Mouse (Mus musculus) gastrocnemius, adult 2 months (tissue): Measurements from ENCODE around the gene Bcar1. TPM values are rescaled to one million over a fixed set of nuclear protein-coding genes. Genes with fewer than 3 reads are reported as not detected.

Experiments used
- DNase-seq: peaks from one replicate; pipeline ENCODE4 v3.0.0; 2022
- H3K27ac ChIP-seq: fragments of 200-600 bp; 2 replicates; pipeline ENCODE4 v1.8.1; 2022; ENCODE audit warnings: mild to moderate bottlenecking
- H3K4me3 ChIP-seq: fragments of 200-600 bp; 2 replicates; pipeline ENCODE4 v1.8.1; 2022; ENCODE audit warnings: mild to moderate bottlenecking, moderate library complexity
- CTCF ChIP-seq: fragments of 200-600 bp; IDR thresholded peaks from 2 replicates; pipeline ENCODE4 v1.8.1; 2022; ENCODE audit warnings: antibody characterized with exemption, mild to moderate bottlenecking, moderate library complexity
- intact Hi-C: fragments of 180-260 bp; cut with DNase I; formaldehyde crosslinking; loops from one replicate; pipeline ENCODE4 v1.15.1; 2025
- total RNA-seq, 2 experiments: library from RNA; stranded (reverse); gene quantifications; 2 replicates each; pipeline ENCODE4 v1.2.3; 2021

Gene Bcar1
- total RNA-seq, 2 experiments from 2014 or later = 10.8 to 12.6 TPM

DNA sequence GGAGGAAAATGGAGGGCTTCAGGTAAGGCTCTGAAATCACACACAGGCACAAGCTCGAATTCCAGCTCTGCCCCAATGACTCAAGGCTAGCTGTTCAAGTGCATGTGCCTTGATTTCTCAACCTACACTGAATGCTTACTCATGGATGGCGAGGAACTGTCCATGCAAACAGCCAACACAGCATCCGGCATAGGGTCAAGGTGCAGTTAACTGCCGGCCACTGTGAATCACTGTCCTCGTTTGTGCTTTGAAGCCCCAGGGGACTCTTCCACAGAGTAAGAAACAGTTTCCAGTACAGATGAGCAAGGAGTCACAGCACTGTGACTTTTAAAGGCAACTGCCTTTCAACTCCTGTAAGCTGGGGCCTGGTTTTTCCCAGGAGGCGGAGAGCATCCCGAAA, 36.1 kb upstream of the Bcar1 start:
- no peak for TF ChIP-seq CTCF
- no peak for DNase-seq

DNA sequence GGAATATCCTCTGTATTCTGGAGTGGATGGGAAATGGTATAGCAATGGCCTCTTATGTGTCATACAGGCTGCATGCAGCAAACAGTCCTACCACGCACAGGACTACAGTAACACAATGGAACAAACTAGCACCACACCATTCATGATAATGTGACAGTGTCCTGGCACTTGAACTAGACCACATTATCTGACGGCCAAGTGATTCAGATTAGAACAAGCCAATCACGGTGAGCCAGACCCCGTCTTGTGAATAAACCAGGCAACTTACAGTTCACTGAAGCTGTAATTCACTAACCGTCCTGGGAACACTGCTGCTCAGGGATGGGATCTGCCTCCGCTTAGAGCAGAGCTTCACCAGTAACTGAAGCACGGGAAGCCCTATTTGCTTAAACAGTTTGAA, 35.2 kb upstream of the Bcar1 start:
- Histone ChIP-seq H3K4me3 (no peak overlapping the region), H3K27ac (no peak overlapping the region)
- no peak for DNase-seq
- intact Hi-C loops = no loop called here
- TF ChIP-seq CTCF = no peak

More for the DNA sequence above, 36.1 kb upstream of the Bcar1 start:
- Histone ChIP-seq H3K4me3 (no peak overlapping the region), H3K27ac (no peak overlapping the region; the same call in 1 of the 2 replicates)
- intact Hi-C loops = no loop called here

- no peak for TF ChIP-seq CTCF
- DNase-seq = no peak
- Histone ChIP-seq H3K27ac (no peak overlapping the region), H3K4me3 (no peak overlapping the region)
- intact Hi-C loops = no loop called here
Observed at GRCm38 (mm10) chr8:111776492-111776891, 32.9 kb upstream of the Bcar1 start.

DNA sequence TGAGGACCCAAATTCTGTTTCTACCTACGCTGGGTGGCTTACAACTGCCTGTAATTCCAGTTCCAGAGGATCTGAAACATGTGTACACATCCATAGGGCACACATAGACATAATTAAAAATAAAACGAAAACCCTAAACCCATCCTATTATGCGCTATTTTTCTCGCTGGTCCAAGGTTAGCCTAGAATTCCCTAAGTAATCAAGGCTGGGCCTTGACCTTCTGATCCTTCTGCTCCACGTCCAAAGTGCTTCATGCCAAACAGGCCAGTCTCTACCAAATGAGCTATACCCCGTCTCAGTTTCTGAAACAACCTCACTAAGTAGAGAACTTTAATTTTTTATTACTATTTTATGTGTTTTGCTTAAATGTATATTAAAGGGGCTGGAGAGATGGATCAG, 32.2 kb upstream of the Bcar1 start:
- intact Hi-C loops = no loop called here
- no peak for TF ChIP-seq CTCF

GRCm38 (mm10) chr8:111773476-111773875, 29.9 kb upstream of the Bcar1 start:
- Histone ChIP-seq H3K27ac (no peak overlapping the region), H3K4me3 (no peak overlapping the region)
- intact Hi-C loops = no loop called here
- no peak for TF ChIP-seq CTCF
- DNase-seq = no peak

More for the DNA sequence above, 32.2 kb upstream of the Bcar1 start:
- Histone ChIP-seq H3K4me3 (no peak overlapping the region), H3K27ac (no peak overlapping the region)
- DNase-seq = no peak

DNA sequence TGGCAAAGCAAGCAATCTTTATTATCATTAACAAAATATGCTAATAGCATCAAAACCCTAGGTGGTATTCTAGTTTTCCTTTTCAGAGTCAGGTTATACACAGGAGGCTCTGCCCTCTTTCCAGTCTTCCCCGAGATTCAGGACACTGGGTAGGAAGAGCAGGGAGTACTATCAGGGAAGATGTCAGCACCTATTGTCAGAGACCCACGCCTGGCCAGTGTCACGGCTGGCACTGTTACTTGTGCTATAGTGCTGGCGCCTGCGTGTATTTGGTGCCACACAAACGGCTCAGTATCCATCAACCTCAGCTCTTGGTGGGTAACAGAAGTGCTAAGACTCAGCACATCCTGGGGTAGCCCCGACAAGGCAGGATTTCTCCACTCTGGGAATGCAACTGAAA, 29.4 kb upstream of the Bcar1 start:
- intact Hi-C loops = no loop called here

GRCm38 (mm10) chr8:111772083-111772482, 28.5 kb upstream of the Bcar1 start:
- no peak overlapping the region for H3K4me3 ChIP-seq
- TF ChIP-seq CTCF = no peak
- intact Hi-C loops = no loop called here
- DNase-seq = peak; percentile 35
- peak overlapping the region; percentile 63 for H3K27ac ChIP-seq

More for the DNA sequence above, 29.4 kb upstream of the Bcar1 start:
- TF ChIP-seq CTCF = no peak
- no peak overlapping the region for H3K27ac ChIP-seq
- H3K4me3 ChIP-seq = no peak overlapping the region
- no peak for DNase-seq

GRCm38 (mm10) chr8:111771625-111772020, 28.0 kb upstream of the Bcar1 start:
- intact Hi-C loops = no loop called here
- Histone ChIP-seq H3K27ac (peak overlapping the region; percentile 63), H3K4me3 (no peak overlapping the region)
- TF ChIP-seq CTCF = no peak
- DNase-seq = peak; percentile 34

- intact Hi-C loops = no loop called here
- TF ChIP-seq CTCF = no peak
- no peak for DNase-seq
- Histone ChIP-seq H3K27ac (peak overlapping the region; percentile 63), H3K4me3 (no peak overlapping the region)
Observed at GRCm38 (mm10) chr8:111770958-111771624, 27.5 kb upstream of the Bcar1 start.

DNA sequence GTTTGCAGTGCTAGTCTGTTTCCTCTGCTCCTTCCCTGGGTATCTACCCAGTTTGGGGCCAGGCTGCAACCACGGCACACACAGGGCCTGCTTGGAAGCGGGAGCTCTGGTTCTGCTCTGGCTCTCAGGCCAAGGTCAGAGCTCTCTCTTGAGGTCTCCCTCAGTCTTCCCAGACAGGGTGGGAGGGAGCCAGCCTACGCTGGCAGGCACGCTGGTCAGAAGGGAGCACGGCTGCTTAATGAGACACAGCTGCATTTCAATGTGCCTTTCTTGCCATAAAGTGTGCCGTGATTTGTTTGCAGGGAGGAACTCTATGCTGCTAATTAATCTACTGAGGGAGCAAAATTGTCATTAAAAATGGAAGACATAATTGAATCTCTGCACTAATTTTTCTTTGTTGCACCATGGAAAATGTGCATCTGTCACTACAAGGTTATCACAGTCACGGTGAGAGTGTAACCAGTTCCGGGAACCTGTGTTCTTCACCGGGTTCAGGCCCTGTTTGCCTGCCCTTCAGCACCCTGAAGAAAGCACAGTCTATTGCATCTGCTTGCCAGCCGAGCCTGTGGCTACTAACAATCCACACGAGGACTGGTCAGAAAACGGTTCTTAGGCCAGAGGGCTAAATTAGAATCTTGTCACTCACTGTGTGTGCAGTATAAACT, 26.3 kb upstream of the Bcar1 start:
- TF ChIP-seq CTCF = no peak
- intact Hi-C loops = no loop called here
- Histone ChIP-seq H3K27ac (peak overlapping the region; percentile 67), H3K4me3 (no peak overlapping the region)
- peak; percentile 80 for DNase-seq

- intact Hi-C loops = no loop called here
- no peak for TF ChIP-seq CTCF
- Histone ChIP-seq H3K4me3 (no peak overlapping the region), H3K27ac (peak overlapping the region; percentile 67)
- no peak for DNase-seq
Observed at GRCm38 (mm10) chr8:111769296-111769695, 25.7 kb upstream of the Bcar1 start.

GRCm38 (mm10) chr8:111768651-111769050, 25.0 kb upstream of the Bcar1 start:
- DNase-seq = no peak
- H3K27ac ChIP-seq = 0 out of 2 replicates have a peak overlapping the region, but pooled peaks have one; percentile 2
- no peak overlapping the region for H3K4me3 ChIP-seq
- intact Hi-C loops = no loop called here
- TF ChIP-seq CTCF = no peak

- no peak for TF ChIP-seq CTCF
- no peak for DNase-seq
- intact Hi-C loops = no loop called here
- Histone ChIP-seq H3K27ac (no peak overlapping the region), H3K4me3 (no peak overlapping the region)
Observed at GRCm38 (mm10) chr8:111765616-111766015, 22.0 kb upstream of the Bcar1 start.

DNA sequence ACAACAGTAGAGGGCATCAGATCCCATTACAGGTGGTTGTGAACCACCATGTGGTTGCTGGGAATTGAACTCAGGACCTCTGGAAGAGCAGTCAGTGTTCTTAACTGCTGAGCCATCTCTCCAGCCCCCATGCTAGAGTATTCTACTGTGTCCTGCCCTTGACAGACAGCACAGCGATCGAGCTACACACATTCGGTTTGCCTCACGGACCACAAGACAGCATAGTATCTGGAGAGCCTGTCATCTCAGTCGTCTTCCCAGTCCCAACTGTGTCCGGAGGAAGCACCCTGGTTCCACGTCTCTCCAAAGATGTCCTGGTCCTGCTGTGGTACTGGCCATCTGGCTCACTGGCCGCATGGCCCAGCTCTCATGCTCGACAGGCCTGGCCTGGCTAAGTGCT, 21.5 kb upstream of the Bcar1 start:
- intact Hi-C loops = no loop called here
- TF ChIP-seq CTCF = no peak

More for the DNA sequence above, 21.5 kb upstream of the Bcar1 start:
- DNase-seq = no peak
- Histone ChIP-seq H3K27ac (no peak overlapping the region), H3K4me3 (no peak overlapping the region)
